Mouse (Mus musculus): ENCODE data around the gene Mpnd. TPM values are rescaled to one million over a fixed set of nuclear protein-coding genes. Genes with fewer than 3 reads are reported as not detected.

Mpnd gene
- polyA plus RNA-seq, 1 experiment from 2014 or later, result 127 TPM

- H3K4me2 ChIP-seq (ENCODE audit: low read length), result no peak overlapping the region
- ATAC-seq, result no peak
- no peaks in the 10 kb centered on the region for H3K36me3 ChIP-seq (ENCODE audit: control insufficient read depth, insufficient read depth, low read length)
- WGBS, result 85% methylated on average over 8 of the region's 8 CpGs
- H3K4me1 ChIP-seq (ENCODE audit: control insufficient read depth, insufficient read depth, low read depth, low read length), result peaks cover 19% of the 10 kb centered on the region
- H3K9me3 ChIP-seq (ENCODE audit: control insufficient read depth, low read length), result no peaks in the 10 kb centered on the region
- H3K27ac ChIP-seq (ENCODE audit: low read depth, low read length), result no peak overlapping the region
- no peak overlapping the region for H3K4me3 ChIP-seq (ENCODE audit: low read length)
- H3K27me3 ChIP-seq (replicated peaks; ENCODE audit: control insufficient read depth, insufficient read depth, low read length), result no peaks in the 10 kb centered on the region
- H3K9ac ChIP-seq (ENCODE audit: low read depth, low read length), result no peak overlapping the region
Measured at GRCm38 (mm10) chr17:56038583-56039261, 33.2 kb downstream of the Mpnd start.

- Histone ChIP-seq H3K4me3 (ENCODE audit: low read length) (no peak overlapping the region; the same call in 1 of the 2 replicates), H3K27ac (ENCODE audit: low read depth, low read length) (no peak overlapping the region), H3K27me3 (replicated peaks; ENCODE audit: control insufficient read depth, insufficient read depth, low read length) (no peaks in the 10 kb centered on the region), H3K9me3 (ENCODE audit: control insufficient read depth, low read length) (no peaks in the 10 kb centered on the region), H3K4me2 (ENCODE audit: low read length) (peak overlapping the region; percentile 98), H3K9ac (ENCODE audit: low read depth, low read length) (no peak overlapping the region), H3K36me3 (ENCODE audit: control insufficient read depth, insufficient read depth, low read length) (no peaks in the 10 kb centered on the region), H3K4me1 (ENCODE audit: control insufficient read depth, insufficient read depth, low read depth, low read length) (peaks cover 19% of the 10 kb centered on the region)
- ATAC-seq, result no peak
- WGBS, result 81% methylated on average over 4 of the region's 4 CpGs
Measured at GRCm38 (mm10) chr17:56039345-56039744, 33.8 kb downstream of the Mpnd start.

DNA sequence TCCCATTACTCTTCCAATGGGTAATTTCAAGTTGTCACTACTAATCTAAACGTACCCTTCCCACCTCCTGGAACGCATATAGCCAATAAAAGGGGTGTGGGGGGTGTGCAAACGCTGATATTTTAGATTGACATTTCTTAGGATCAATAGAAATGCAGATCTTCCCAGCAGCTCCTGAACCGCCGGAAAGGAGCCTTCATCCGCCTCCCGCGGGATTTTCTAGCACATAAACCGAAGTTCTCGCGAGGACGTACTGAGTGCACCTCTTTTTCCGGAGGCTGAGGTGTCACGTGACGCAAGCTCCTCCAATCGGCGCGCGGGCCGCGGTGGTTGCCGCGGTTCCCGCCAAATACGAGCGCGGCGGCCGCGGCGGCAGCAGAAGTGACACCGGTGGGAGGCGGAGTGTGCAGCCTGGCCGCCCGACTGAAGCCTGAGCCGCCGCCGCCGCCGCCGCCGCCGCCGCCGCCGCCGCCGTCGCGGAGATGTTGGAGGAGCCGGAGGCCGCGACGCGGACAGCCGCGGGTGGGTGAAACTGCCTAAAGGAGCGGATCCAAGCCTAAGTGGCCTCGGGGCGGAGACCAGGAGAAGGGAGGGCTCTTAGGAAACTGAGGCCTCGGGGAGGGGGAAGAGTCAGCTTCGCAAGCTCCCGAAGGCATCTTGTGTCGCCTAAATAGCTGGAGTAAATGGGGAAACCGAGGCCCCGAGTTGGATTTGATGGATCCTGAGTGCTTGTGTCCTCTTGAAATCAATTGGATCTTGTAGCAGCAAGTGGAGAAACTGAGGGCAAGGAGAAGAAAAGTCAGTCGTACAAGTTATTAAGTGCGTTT lies 34.7 kb downstream of the Mpnd start, which contains the start of gene Chaf1a:
Chaf1a (plus strand) TSS at position 410 of the 827 bp plus-strand sequence.
- H3K27ac ChIP-seq (ENCODE audit: low read depth, low read length), result peak within 1 kb of the TSS; percentile 54; the same call in 1 of the 2 replicates
- WGBS, result under 1% methylated on average over 68 of the region's 68 CpGs
- no peaks in the 10 kb centered on the region for H3K36me3 ChIP-seq (ENCODE audit: control insufficient read depth, insufficient read depth, low read length)
- ATAC-seq, result peak; percentile 87
- peak within 1 kb of the TSS; percentile 98 for H3K4me2 ChIP-seq (ENCODE audit: low read length)
- H3K4me1 ChIP-seq (ENCODE audit: control insufficient read depth, insufficient read depth, low read depth, low read length), result peaks cover 15% of the 10 kb centered on the region
- H3K9ac ChIP-seq (ENCODE audit: low read depth, low read length), result peak within 1 kb of the TSS; percentile 73
- H3K27me3 ChIP-seq (replicated peaks; ENCODE audit: control insufficient read depth, insufficient read depth, low read length), result no peaks in the 10 kb centered on the region
- no peaks in the 10 kb centered on the region for H3K9me3 ChIP-seq (ENCODE audit: control insufficient read depth, low read length)
- H3K4me3 ChIP-seq (ENCODE audit: low read length), result peak within 1 kb of the TSS; percentile 91

- 2% methylated on average over 12 of the region's 12 CpGs for WGBS
- peaks cover 9% of the 10 kb centered on the region for H3K4me1 ChIP-seq (ENCODE audit: control insufficient read depth, insufficient read depth, low read depth, low read length)
- no peaks in the 10 kb centered on the region for H3K9me3 ChIP-seq (ENCODE audit: control insufficient read depth, low read length)
- H3K9ac ChIP-seq (ENCODE audit: low read depth, low read length), result peak overlapping the region; percentile 73
- no peaks in the 10 kb centered on the region for H3K36me3 ChIP-seq (ENCODE audit: control insufficient read depth, insufficient read depth, low read length)
- H3K4me2 ChIP-seq (ENCODE audit: low read length), result peak overlapping the region; percentile 98
- H3K27ac ChIP-seq (ENCODE audit: low read depth, low read length), result no peak overlapping the region
- H3K27me3 ChIP-seq (replicated peaks; ENCODE audit: control insufficient read depth, insufficient read depth, low read length), result no peaks in the 10 kb centered on the region
- ATAC-seq, result no peak
- H3K4me3 ChIP-seq (ENCODE audit: low read length), result peak overlapping the region; percentile 91
Measured at GRCm38 (mm10) chr17:56040857-56041163, 35.3 kb downstream of the Mpnd start.

DNA sequence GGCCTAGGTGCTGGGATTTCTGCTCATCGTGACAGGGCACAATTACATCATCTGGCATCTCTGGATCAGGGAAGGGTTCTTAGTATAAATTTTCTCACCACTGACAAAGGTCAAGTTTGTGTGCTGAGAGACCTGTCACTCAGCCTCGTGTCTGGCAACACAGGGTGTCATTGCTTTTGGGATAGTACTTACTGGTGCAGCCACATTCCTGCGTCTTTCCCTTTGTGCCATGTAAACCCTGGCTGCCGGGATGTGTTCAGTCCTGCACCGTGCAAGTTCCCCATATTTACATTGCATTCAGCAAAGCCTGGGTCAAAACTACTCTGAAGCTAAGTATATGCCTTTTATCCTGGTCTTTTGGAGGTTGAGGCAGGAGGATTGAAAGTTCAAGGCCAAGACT lies 45.9 kb downstream of the Mpnd start:
- Histone ChIP-seq H3K27ac (ENCODE audit: low read depth, low read length) (no peak overlapping the region), H3K9me3 (ENCODE audit: control insufficient read depth, low read length) (no peaks in the 10 kb centered on the region), H3K9ac (ENCODE audit: low read depth, low read length) (no peak overlapping the region), H3K4me2 (ENCODE audit: low read length) (no peak overlapping the region), H3K4me3 (ENCODE audit: low read length) (no peak overlapping the region), H3K27me3 (replicated peaks; ENCODE audit: control insufficient read depth, insufficient read depth, low read length) (no peaks in the 10 kb centered on the region), H3K36me3 (ENCODE audit: control insufficient read depth, insufficient read depth, low read length) (peaks cover 3% of the 10 kb centered on the region; the same call in 1 of the 2 replicates), H3K4me1 (ENCODE audit: control insufficient read depth, insufficient read depth, low read depth, low read length) (no peaks in the 10 kb centered on the region)
- no peak for ATAC-seq
- 89% methylated on average over 5 of the region's 5 CpGs for WGBS

GRCm38 (mm10) chr17:56054938-56055337 lies 49.4 kb downstream of the Mpnd start:
- ATAC-seq, result no peak
- no peaks in the 10 kb centered on the region for H3K4me1 ChIP-seq (ENCODE audit: control insufficient read depth, insufficient read depth, low read depth, low read length)
- H3K27me3 ChIP-seq (replicated peaks; ENCODE audit: control insufficient read depth, insufficient read depth, low read length), result no peaks in the 10 kb centered on the region
- H3K9ac ChIP-seq (ENCODE audit: low read depth, low read length), result no peak overlapping the region
- no peak overlapping the region for H3K4me3 ChIP-seq (ENCODE audit: low read length)
- no peak overlapping the region for H3K4me2 ChIP-seq (ENCODE audit: low read length)
- H3K36me3 ChIP-seq (ENCODE audit: control insufficient read depth, insufficient read depth, low read length), result peaks cover 6% of the 10 kb centered on the region
- H3K9me3 ChIP-seq (ENCODE audit: control insufficient read depth, low read length), result no peaks in the 10 kb centered on the region
- H3K27ac ChIP-seq (ENCODE audit: low read depth, low read length), result no peak overlapping the region

DNA sequence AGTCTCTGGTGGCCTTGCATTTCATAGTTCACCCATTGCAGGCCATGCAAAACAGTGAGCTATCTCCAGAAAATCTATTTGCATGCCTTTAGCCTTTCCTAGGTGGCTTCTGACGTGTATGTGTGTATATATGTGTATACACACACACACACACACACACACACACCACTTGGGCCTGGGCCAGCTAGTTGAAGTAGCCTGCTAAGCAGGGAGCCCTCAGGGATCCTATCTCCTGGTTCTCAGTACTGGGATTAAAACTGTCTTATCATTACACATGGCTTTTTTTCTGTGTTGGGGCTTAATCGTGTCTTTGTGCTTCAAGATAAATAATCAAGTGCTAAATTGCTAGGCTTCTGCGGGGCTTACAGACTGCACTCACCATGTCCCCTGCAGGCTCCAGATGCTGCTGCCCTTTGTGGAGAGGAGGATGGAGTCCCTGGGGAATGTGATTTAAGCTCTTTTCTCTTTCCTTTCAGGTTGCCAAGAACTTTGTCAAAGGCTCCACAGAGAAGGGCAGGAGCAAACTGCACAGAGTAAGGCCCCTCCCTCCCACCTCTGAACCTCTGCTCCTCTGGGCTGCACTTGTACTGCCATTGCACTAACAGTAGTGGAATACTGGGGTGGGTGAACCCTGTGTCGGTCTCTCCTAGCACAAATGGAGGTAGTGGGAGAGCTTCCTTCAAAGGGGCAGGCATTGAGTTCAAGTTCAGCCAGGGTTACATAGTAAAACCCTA lies 50.6 kb downstream of the Mpnd start:
- no peak overlapping the region for H3K4me2 ChIP-seq (ENCODE audit: low read length)
- H3K9me3 ChIP-seq (ENCODE audit: control insufficient read depth, low read length), result no peaks in the 10 kb centered on the region
- H3K4me3 ChIP-seq (ENCODE audit: low read length), result no peak overlapping the region
- no peaks in the 10 kb centered on the region for H3K4me1 ChIP-seq (ENCODE audit: control insufficient read depth, insufficient read depth, low read depth, low read length)
- WGBS, result 65% methylated on average over 4 of the region's 4 CpGs
- H3K36me3 ChIP-seq (ENCODE audit: control insufficient read depth, insufficient read depth, low read length), result peaks cover 6% of the 10 kb centered on the region
- H3K27ac ChIP-seq (ENCODE audit: low read depth, low read length), result no peak overlapping the region
- no peaks in the 10 kb centered on the region for H3K27me3 ChIP-seq (replicated peaks; ENCODE audit: control insufficient read depth, insufficient read depth, low read length)
- no peak overlapping the region for H3K9ac ChIP-seq (ENCODE audit: low read depth, low read length)
- no peak for ATAC-seq

GRCm38 (mm10) chr17:56057381-56058120 lies 52.0 kb downstream of the Mpnd start:
- Histone ChIP-seq H3K27ac (ENCODE audit: low read depth, low read length) (no peak overlapping the region), H3K4me2 (ENCODE audit: low read length) (no peak overlapping the region), H3K4me3 (ENCODE audit: low read length) (no peak overlapping the region), H3K9me3 (ENCODE audit: control insufficient read depth, low read length) (no peaks in the 10 kb centered on the region), H3K4me1 (ENCODE audit: control insufficient read depth, insufficient read depth, low read depth, low read length) (no peaks in the 10 kb centered on the region), H3K27me3 (replicated peaks; ENCODE audit: control insufficient read depth, insufficient read depth, low read length) (no peaks in the 10 kb centered on the region), H3K36me3 (ENCODE audit: control insufficient read depth, insufficient read depth, low read length) (peaks cover 6% of the 10 kb centered on the region), H3K9ac (ENCODE audit: low read depth, low read length) (no peak overlapping the region)
- 88% methylated on average over 11 of the region's 11 CpGs for WGBS
- ATAC-seq, result no peak
